Mouse (Mus musculus): ENCODE measurements at regions not wholly inside any gene's neighbourhood (a gene's known extent, or its start where the extent isn't known, plus 50 kb on each side); places are given as distances from the start of the nearest gene placed in this dataset.
"Not testable (repeated sequence)": the region's sequence is repeated elsewhere in the genome, so short reads cannot be mapped to it uniquely, and the experiment has no call there.

DNA sequence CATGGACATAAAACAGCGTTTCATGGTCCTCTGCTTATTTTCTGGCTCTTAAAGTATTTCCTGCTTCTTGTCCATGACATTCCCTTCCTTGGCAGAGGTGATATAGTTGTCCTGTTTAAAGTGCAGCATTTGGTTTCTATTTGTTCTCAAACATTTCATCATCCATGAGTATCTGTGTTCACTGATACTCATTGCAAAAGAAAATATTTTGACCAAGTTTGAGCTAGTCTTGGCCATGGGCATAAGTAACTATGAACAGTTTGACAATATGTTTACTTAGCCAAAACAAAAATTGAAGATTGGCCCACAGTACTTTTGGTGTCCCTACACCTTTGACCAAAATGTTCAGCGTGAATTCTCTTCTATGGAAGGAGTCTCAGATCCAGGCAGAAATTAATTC lies 58.7 kb upstream of the 2310057J18Rik start:
- not testable (repeated sequence) for DNase-seq

GRCm38 (mm10) chr10:29087823-29088222 lies 55.8 kb upstream of the Soga3 start:
- DNase-seq, result peak; percentile 3

Data from lung, postnatal 14 days (tissue).